Mouse (Mus musculus) ovary, postnatal 36 days (tissue): ENCODE measurements around the gene Ifi211.
"Not testable (repeated sequence)": the region's sequence is repeated elsewhere in the genome, so short reads cannot be mapped to it uniquely, and the experiment has no call there.

ENCODE experiments used
- DNase-seq: peaks from one replicate; pipeline ENCODE4 v3.0.0; 2022; ENCODE audit warnings: low spot score, mixed read lengths

The Ifi211 gene

DNA sequence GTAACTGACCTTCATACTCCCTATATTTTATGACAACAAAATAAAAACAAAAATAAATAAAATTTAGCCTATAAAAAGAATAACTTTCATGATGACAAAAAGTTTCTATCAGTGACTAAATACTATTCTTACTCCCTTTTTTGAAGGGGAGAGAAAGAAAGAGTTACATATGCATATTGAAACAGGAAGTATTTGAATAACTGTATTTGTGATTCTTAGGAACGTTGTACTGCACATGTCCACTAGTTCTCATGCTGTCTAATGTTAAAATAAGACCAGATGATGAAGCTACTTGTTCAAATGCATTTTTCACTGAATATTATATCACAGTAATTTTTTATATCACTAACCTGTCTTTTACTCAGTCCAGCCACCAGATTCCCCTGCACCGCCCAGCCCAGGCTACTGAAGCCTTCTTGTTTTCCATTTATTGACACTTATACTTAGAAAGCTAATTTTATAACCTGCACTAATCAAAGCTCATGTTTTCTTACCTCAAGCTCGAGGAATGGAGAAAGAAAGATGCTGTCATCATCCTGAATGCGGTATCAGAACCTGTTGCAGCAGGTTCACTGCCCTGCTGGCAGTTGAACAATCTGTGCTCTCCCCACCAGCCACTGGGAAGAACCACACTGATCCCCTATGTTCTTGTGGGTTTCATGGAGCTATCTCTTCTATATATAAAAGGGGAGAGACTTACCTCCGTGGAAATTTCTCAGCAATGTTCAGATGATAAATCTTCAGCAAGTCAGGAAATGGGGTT lies 33.4 kb downstream of the Ifi211 start:
- not testable (repeated sequence) for DNase-seq

DNA sequence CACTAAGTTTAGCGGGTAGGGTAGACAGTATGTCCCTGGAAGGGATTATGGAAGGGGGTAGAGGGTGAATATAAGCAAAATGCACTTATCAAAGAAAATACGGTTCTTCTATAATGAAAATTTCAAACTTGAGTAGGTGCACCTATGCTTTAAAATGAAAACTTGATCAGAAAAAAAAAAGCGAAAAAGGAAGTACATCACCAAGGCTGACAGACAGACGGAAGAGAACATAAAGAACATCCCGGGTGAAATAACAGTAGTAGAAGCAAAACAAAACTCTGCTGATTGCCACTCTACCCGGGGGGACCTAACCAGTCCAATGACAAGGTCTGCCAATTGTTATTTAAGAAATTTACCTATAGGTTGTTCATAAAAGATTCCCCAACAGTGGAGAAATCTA lies 34.6 kb downstream of the Ifi211 start:
- DNase-seq: not testable (repeated sequence)

DNA sequence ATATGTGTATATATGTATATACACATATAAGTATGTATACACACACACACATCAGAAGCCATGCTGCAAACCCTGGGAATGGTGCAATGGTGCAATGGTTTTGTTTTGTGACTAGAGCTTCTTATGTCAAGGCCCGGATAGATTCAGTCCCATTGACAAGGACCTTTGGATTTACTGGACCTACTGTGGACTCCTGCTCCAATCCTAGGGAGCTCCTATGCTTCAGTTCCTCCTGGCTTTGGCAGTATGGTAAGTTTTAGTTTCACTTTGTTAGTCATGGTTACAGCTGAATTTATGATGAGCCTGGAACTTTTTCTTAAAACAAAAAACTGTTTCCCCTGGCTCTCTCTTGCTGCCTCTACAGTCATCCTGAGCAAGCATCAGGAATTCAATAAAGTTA lies 35.7 kb downstream of the Ifi211 start:
- DNase-seq: not testable (repeated sequence)

DNA sequence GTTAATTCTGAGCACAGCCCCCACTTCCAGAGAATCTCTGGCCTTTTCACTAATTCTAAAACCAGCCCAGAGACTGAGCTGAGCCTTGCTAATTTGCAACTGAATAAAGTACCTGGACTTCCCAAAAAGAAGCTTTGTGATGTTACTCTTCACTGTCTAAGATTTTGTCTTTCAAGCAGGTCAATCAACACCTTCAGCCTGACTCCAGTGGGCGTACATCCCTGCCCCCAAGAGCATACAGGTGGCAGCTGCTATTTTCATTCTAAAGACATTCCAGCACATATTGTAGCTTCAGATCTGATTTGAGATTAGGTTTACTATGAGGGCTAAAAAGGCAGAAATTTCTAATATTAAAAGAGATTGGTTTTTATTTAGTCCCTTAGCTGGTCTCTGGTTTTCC lies 44.3 kb downstream of the Ifi211 start:
- DNase-seq: not testable (repeated sequence)

DNA sequence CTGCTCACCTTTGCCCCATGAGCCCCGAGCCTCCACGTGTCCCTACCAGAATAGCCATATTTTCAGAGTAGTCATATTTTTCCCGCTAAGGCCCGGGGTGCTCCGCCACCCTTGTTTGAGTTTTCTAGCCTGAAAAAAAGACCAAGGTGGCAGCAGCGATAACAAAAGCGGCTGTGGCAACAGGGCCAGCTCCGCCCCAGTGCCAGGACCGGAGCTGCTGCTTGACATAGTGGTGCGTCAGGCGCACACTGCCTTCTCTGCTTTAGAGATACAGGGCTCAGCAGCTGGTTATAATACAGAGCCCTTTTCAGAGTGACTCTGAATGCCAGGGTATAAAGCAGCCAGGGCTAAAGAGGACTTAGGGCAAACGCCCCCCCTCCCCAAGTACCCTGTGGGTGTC lies 46.3 kb downstream of the Ifi211 start:
- no peak for DNase-seq

DNA sequence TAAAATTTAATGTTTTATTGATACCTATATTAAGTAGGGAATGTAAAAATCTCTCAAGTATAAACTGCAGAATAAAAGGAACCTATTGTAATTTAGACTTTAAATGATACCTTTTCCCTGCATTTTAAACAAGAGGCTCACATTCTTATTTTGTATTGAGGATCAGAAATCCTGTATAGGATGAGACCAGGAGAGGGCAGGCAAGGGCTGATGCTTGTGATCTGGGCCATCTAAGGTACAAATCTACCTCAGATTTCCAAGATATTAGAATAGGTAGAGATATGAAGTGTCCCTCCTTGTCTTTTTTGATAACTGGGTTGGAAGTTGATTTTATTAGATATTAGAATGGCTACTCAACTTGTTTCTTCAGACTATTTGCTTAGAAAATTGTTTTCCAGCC lies 59.1 kb downstream of the Ifi211 start:
- not testable (repeated sequence) for DNase-seq

DNA sequence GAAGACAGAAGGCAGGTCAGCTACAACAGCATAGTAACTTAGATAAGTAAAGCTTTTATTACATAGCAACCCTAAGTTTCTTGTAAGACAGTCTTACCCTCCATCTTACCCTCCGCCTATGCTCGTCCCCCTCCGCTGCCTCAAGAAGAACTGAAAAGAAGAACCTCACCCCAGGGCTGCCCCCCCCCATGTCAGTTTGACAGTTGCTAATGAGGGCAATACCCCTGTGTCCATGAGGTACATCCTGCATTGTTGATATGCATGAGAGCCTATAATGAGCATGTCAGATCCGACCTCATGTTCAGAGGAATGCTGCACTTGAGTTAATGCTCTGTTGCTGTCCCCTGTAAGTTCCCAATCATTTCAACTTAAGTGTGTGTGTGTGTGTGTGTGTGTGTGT lies 60.0 kb downstream of the Ifi211 start:
- DNase-seq: not testable (repeated sequence)
